Mouse (Mus musculus): ENCODE results near the gene Krtap31-1. TPM values are rescaled to one million over a fixed set of nuclear protein-coding genes. Genes with fewer than 3 reads are reported as not detected.
"Not testable (repeated sequence)": the region's sequence is repeated elsewhere in the genome, so short reads cannot be mapped to it uniquely, and the experiment has no call there.

The Krtap31-1 gene
- total RNA-seq (2021), result not detected
- long read RNA-seq, experiment 1, result 0 reads
- long read RNA-seq, experiment 2, result 0 reads

GRCm38 (mm10) chr11:99907620-99908019 lies at the start of gene Krtap31-1:
TSS of gene Krtap31-1 (plus strand) at chr11:99907920.
- DNase-seq, result no peak

GRCm38 (mm10) chr11:99858761-99859160 lies 49.0 kb upstream of the Krtap31-1 start:
- DNase-seq, result no peak

- not testable (repeated sequence) for DNase-seq
Observed at GRCm38 (mm10) chr11:99864176-99864575, 43.5 kb upstream of the Krtap31-1 start, which contains the start of gene Gm11559. TSS of gene Gm11559 (plus strand) at chr11:99864476.

GRCm38 (mm10) chr11:99873089-99873488 lies 34.6 kb upstream of the Krtap31-1 start, which contains the start of gene Krtap9-1:
TSS of gene Krtap9-1 (plus strand) at chr11:99873389.
- DNase-seq, result not testable (repeated sequence)

- DNase-seq, result not testable (repeated sequence)
Observed at GRCm38 (mm10) chr11:99878887-99879286, 28.8 kb upstream of the Krtap31-1 start, which contains the start of gene Gm11567. TSS of gene Gm11567 (plus strand) at chr11:99879187.

GRCm38 (mm10) chr11:99914451-99914850 lies 6.7 kb downstream of the Krtap31-1 start, which contains the start of gene Gm11565:
TSS of gene Gm11565 (plus strand) at chr11:99914751.
- no peak for DNase-seq

- no peak for DNase-seq
Observed at GRCm38 (mm10) chr11:99935991-99936390, 28.3 kb downstream of the Krtap31-1 start, which contains the start of gene Krtap31-2. TSS of gene Krtap31-2 (plus strand) at chr11:99936291.

- DNase-seq, result no peak
Observed at GRCm38 (mm10) chr11:99937751-99938264, 30.1 kb downstream of the Krtap31-1 start.

- DNase-seq, result no peak
Observed at GRCm38 (mm10) chr11:99948175-99948574, 40.5 kb downstream of the Krtap31-1 start, which contains the start of gene Krtap9-5. TSS of gene Krtap9-5 (plus strand) at chr11:99948475.

Other genes starting within 250 kb of the Krtap31-1 start
- not detected for gene Gm11563, start 249.0 kb upstream of the Krtap31-1 start, total RNA-seq (2021)
- not detected for gene Krtap4-6, start 242.0 kb upstream of the Krtap31-1 start, total RNA-seq (2021)
- not detected for gene Gm14190, start 217.2 kb upstream of the Krtap31-1 start, total RNA-seq (2021)
- gene Gm14180, start 173.6 kb upstream of the Krtap31-1 start, total RNA-seq (2021), result not detected
- not detected for gene Gm11595, start 135.0 kb upstream of the Krtap31-1 start, total RNA-seq (2021)
- not detected for gene Krtap4-8, start 127.2 kb upstream of the Krtap31-1 start, total RNA-seq (2021)
- gene Krtap4-9, start 122.7 kb upstream of the Krtap31-1 start, total RNA-seq (2021), result not detected
- gene Gm11596, start 114.5 kb upstream of the Krtap31-1 start, total RNA-seq (2021), result not detected
- gene Gm11569, start 109.0 kb upstream of the Krtap31-1 start, total RNA-seq (2021), result not detected
- gene Gm11554, start 103.5 kb upstream of the Krtap31-1 start, total RNA-seq (2021), result not detected
- not detected for gene Krtap4-13, start 98.0 kb upstream of the Krtap31-1 start, total RNA-seq (2021)
- gene Gm11564, start 92.3 kb upstream of the Krtap31-1 start, total RNA-seq (2021), result not detected
- not detected for gene 2300003K06Rik, start 69.9 kb upstream of the Krtap31-1 start, total RNA-seq (2021)
- not detected for gene Krtap4-16, start 56.3 kb upstream of the Krtap31-1 start, total RNA-seq (2021)
- gene Gm11568, start 50.0 kb upstream of the Krtap31-1 start, total RNA-seq (2021), result not detected
- gene Gm11559, start 43.4 kb upstream of the Krtap31-1 start, total RNA-seq (2021), result not detected
- not detected for gene Krtap9-1, start 34.5 kb upstream of the Krtap31-1 start, total RNA-seq (2021)
- gene Gm11567, start 28.7 kb upstream of the Krtap31-1 start, total RNA-seq (2021), result not detected
- gene Gm11565, start 6.8 kb downstream of the Krtap31-1 start, total RNA-seq (2021), result not detected
- gene Krtap31-2, start 28.4 kb downstream of the Krtap31-1 start, total RNA-seq (2021), result not detected
- gene Krtap9-5, start 40.6 kb downstream of the Krtap31-1 start, total RNA-seq (2021), result not detected
- not detected for gene Krtap29-1, start 71.1 kb downstream of the Krtap31-1 start, total RNA-seq (2021)
- gene Krtap16-1, start 78.7 kb downstream of the Krtap31-1 start, total RNA-seq (2021), result not detected
- not detected for gene Krtap17-1, start 86.1 kb downstream of the Krtap31-1 start, total RNA-seq (2021)
- gene Krt33a, start 108.3 kb downstream of the Krtap31-1 start, total RNA-seq (2021), result not detected
- not detected for gene Krt33b, start 121.9 kb downstream of the Krtap31-1 start, total RNA-seq (2021)
- gene Krt34, start 133.6 kb downstream of the Krtap31-1 start, total RNA-seq (2021), result not detected
- not detected for gene Krt31, start 142.6 kb downstream of the Krtap31-1 start, total RNA-seq (2021)
- gene Krt32, start 180.3 kb downstream of the Krtap31-1 start, total RNA-seq (2021), result not detected
- not detected for gene Krt35, start 188.3 kb downstream of the Krtap31-1 start, total RNA-seq (2021)
- gene Krt36, start 197.7 kb downstream of the Krtap31-1 start, total RNA-seq (2021), result under 1 TPM; 0.16 to 0.36 TPM
- not detected for gene Krt13, start 213.6 kb downstream of the Krtap31-1 start, total RNA-seq (2021)
- gene Krt15, start 228.0 kb downstream of the Krtap31-1 start, total RNA-seq (2021), result not detected
- 1 to 10 TPM; 3.9 to 6.8 TPM for gene Krt19, start 240.7 kb downstream of the Krtap31-1 start, total RNA-seq (2021)